ENCODE assay signal across 8 mouse cellular contexts in genomic region chr7:89981557-89981956, GRCm38 (mm10). TPM values are rescaled to one million over a fixed set of nuclear protein-coding genes. Genes with fewer than 3 reads are reported as not detected.
A peak's percentile ranks its signal among the peaks of the same experiment; 100 is the strongest.
DNase-seq lines count a peak whose midpoint lies in the region; ATAC-seq and TF ChIP-seq lines count a peak whose summit lies in the region.

No protein-coding gene starts in this region.

- H3K36me3 ChIP-seq in heart, embryonic 10.5 days: peaks cover 5% of the 10 kb centered on the region; the same call in 1 of the 2 replicates
- peaks cover 11% of the 10 kb centered on the region for H3K36me3 ChIP-seq in C2C12 (ENCODE audit: control insufficient read depth, insufficient read depth)
- H3K36me3 ChIP-seq in forebrain, embryonic 10.5 days (replicated peaks): peaks cover 10% of the 10 kb centered on the region
- H3K36me3 ChIP-seq in liver, embryonic 12.5 days: peaks cover 10% of the 10 kb centered on the region

- H3K79me3 ChIP-seq in C2C12 (ENCODE audit: low read depth): peaks cover 35% of the 10 kb centered on the region

- H3K4me3 ChIP-seq in heart, embryonic 10.5 days: peak overlapping the region; percentile 87
- H3K4me3 ChIP-seq in C2C12 (ENCODE audit: insufficient read depth, poor library complexity, severe bottlenecking): peak overlapping the region; percentile 64
- H3K4me3 ChIP-seq in forebrain, embryonic 10.5 days: peak overlapping the region; percentile 85
- H3K4me3 ChIP-seq in liver, embryonic 12.5 days: peak overlapping the region; percentile 96

- DNase-seq in heart, embryonic 10.5 days (ENCODE audit: low spot score): no peak
- no peak for DNase-seq in heart, adult 8-10 months (ENCODE audit: low spot score)
- no peak for DNase-seq in forebrain, embryonic 10.5 days (ENCODE audit: extremely low spot score, low spot score)
- DNase-seq in Muller cell, postnatal 12 days (ENCODE audit: inconsistent ontology term): no peak
- DNase-seq in left cerebral cortex, adult 9 months (ENCODE audit: low spot score in 2 of 2): no peak
- no peak for DNase-seq in adrenal gland, postnatal 4 days (ENCODE audit: low spot score in 2 of 2)

- TF ChIP-seq CTCF in C2C12 (IDR thresholded peaks at IDR 0.05; ENCODE audit: control insufficient read depth, insufficient read depth, insufficient read length): no peak

- no peaks in the 10 kb centered on the region for H3K27me3 ChIP-seq in heart, embryonic 10.5 days (ENCODE audit: insufficient read depth, poor library complexity, severe bottlenecking)
- H3K27me3 ChIP-seq in C2C12 (ENCODE audit: control insufficient read depth, insufficient read depth, insufficient read length): no peaks in the 10 kb centered on the region
- no peaks in the 10 kb centered on the region for H3K27me3 ChIP-seq in forebrain, embryonic 10.5 days (ENCODE audit: poor library complexity, severe bottlenecking)
- H3K27me3 ChIP-seq in liver, embryonic 12.5 days (replicated peaks): no peaks in the 10 kb centered on the region

- peak overlapping the region; percentile 97 for H3K9ac ChIP-seq in liver, embryonic 12.5 days

- ATAC-seq in liver, embryonic 12.5 days: 0 out of 2 replicates have a peak, but pooled peaks have one; percentile 2

- no peak overlapping the region for H3ac ChIP-seq in C2C12 (ENCODE audit: control insufficient read depth, insufficient read length, low read depth)

- H3K4me2 ChIP-seq in liver, embryonic 12.5 days: peak overlapping the region; percentile 76

- H3K9me3 ChIP-seq in heart, embryonic 10.5 days: no peaks in the 10 kb centered on the region
- no peaks in the 10 kb centered on the region for H3K9me3 ChIP-seq in forebrain, embryonic 10.5 days
- no peaks in the 10 kb centered on the region for H3K9me3 ChIP-seq in liver, embryonic 12.5 days (replicated peaks)

- WGBS in heart, embryonic 10.5 days: 18% methylated on average over 10 of the region's 10 CpGs
- 22% methylated on average over 10 of the region's 10 CpGs for WGBS in forebrain, embryonic 10.5 days
- 10% methylated on average over 10 of the region's 10 CpGs for WGBS in liver, embryonic 12.5 days (ENCODE audit: insufficient replicate concordance)

- peaks cover 38% of the 10 kb centered on the region for H3K79me2 ChIP-seq in C2C12 (ENCODE audit: control insufficient read depth, insufficient read depth)

- H3K4me1 ChIP-seq in heart, embryonic 10.5 days: peaks cover 16% of the 10 kb centered on the region; the same call in 1 of the 2 replicates
- H3K4me1 ChIP-seq in forebrain, embryonic 10.5 days: peaks cover 25% of the 10 kb centered on the region
- H3K4me1 ChIP-seq in liver, embryonic 12.5 days: peaks cover 37% of the 10 kb centered on the region

- peak overlapping the region; percentile 98 for H3K27ac ChIP-seq in heart, embryonic 10.5 days
- H3K27ac ChIP-seq in forebrain, embryonic 10.5 days: peak overlapping the region; percentile 99
- H3K27ac ChIP-seq in liver, embryonic 12.5 days: peak overlapping the region; percentile 99

TF ChIP-seq in C2C12, 6 proteins besides CTCF, POLR2A, EP300 and RAD21:
- no peak for TF ChIP-seq CEBPB (IDR thresholded peaks at IDR 0.05; ENCODE audit: low read depth)
- no peak for TF ChIP-seq USF1 (IDR thresholded peaks at IDR 0.05; ENCODE audit: low read depth)
- no peak for TF ChIP-seq FOSL1 (IDR thresholded peaks at IDR 0.05; ENCODE audit: insufficient read depth, low read length, poor library complexity, severe bottlenecking)
- TF ChIP-seq MAX (IDR thresholded peaks at IDR 0.05): no peak
- no peak for TF ChIP-seq MYOD1 (IDR thresholded peaks at IDR 0.05; ENCODE audit: control insufficient read depth, insufficient read length, low read depth)
- no peak for TF ChIP-seq MYOG (IDR thresholded peaks at IDR 0.05; ENCODE audit: control insufficient read depth, extremely low read depth, insufficient read length)

RNA-seq across cellular contexts. Expression of gene Eed, which starts 0.8 kb away (rescaled TPM):
- 59.8 and 74.4 TPM in 2 replicates for polyA plus RNA-seq in heart, embryonic 10.5 days (2016; fragmentation: Nextera tagmentation; extraction: Ambion mirVana)
- total RNA-seq in heart, adult 8-10 months (2022): 10 to 100 TPM; 20.6 to 29.7 (median 25.5) TPM
- 34.0 TPM for polyA plus RNA-seq in C2C12 (2012; fragmentation: generic; extraction: Trizol)
- 95.3 and 102 TPM in 2 replicates for polyA plus RNA-seq in forebrain, embryonic 10.5 days (2016; fragmentation: Nextera tagmentation; extraction: Ambion mirVana)
- polyA plus RNA-seq in liver, embryonic 12.5 days (2016; fragmentation: Nextera tagmentation; extraction: Ambion mirVana): 58.1 and 61.5 TPM in 2 replicates
- total RNA-seq in adrenal gland, postnatal 4 days (2021): 10 to 100 TPM; 69.7 to 77.9 TPM

RNA-seq across cellular contexts. Expression of gene Hikeshi, which starts 40.6 kb away (rescaled TPM):
- polyA plus RNA-seq in heart, embryonic 10.5 days (2016; fragmentation: Nextera tagmentation; extraction: Ambion mirVana): 131 and 136 TPM in 2 replicates
- total RNA-seq in heart, adult 8-10 months (2022): 10 to 100 TPM; 62.4 to 95.6 (median 84.5) TPM
- polyA plus RNA-seq in C2C12 (2012; fragmentation: generic; extraction: Trizol): 51.0 TPM
- polyA plus RNA-seq in forebrain, embryonic 10.5 days (2016; fragmentation: Nextera tagmentation; extraction: Ambion mirVana): 151 and 170 TPM in 2 replicates
- 92.6 and 94.9 TPM in 2 replicates for polyA plus RNA-seq in liver, embryonic 12.5 days (2016; fragmentation: Nextera tagmentation; extraction: Ambion mirVana)
- total RNA-seq in adrenal gland, postnatal 4 days (2021): 10 to 100 TPM; 59.3 to 61.1 TPM
